Mouse (Mus musculus) olfactory bulb, adult 2 months (tissue): ENCODE data around the gene Rfx8. TPM values are rescaled to one million over a fixed set of nuclear protein-coding genes. Genes with fewer than 3 reads are reported as not detected.

ENCODE experiments used
- H3K27ac ChIP-seq: fragments of 200-500 bp; 2 replicates; pipeline ENCODE4 v1.5.1; 2012; ENCODE audit warnings: low read depth, low read length; ENCODE audit not compliant: insufficient read depth
- H3K4me1 ChIP-seq: fragments of 200-500 bp; 2 replicates; pipeline ENCODE4 v1.6.1; 2012; ENCODE audit warnings: low read length; ENCODE audit not compliant: control insufficient read depth, insufficient read depth
- H3K4me3 ChIP-seq: fragments of 200-500 bp; 2 replicates; pipeline ENCODE4 v1.5.1; 2012; ENCODE audit warnings: mild to moderate bottlenecking, low read depth, low read length, moderate library complexity; ENCODE audit not compliant: insufficient read depth
- CTCF ChIP-seq: fragments of 200-500 bp; IDR thresholded peaks from 2 replicates; pipeline ENCODE4 v1.5.1; 2012; ENCODE audit warnings: low read depth, mild to moderate bottlenecking, low read length, moderate library complexity; ENCODE audit not compliant: insufficient read depth
- POLR2A ChIP-seq: fragments of 200-500 bp; IDR thresholded peaks from 2 replicates; pipeline ENCODE4 v1.6.1; 2012; ENCODE audit warnings: mild to moderate bottlenecking, low read depth, low read length, moderate library complexity; ENCODE audit not compliant: insufficient read depth
- WGBS: fragments of 180-500 bp; shearing (Covaris S2); methylation state at CpG from one replicate; pipeline ENCODE4 v1.1.7; 2018; 5-methylcytosine and 5-hydroxymethylcytosine counted together
- polyA plus RNA-seq: library from polyadenylated mRNA; stranded (reverse); fragments of >200 nt; gene quantifications from 2 replicates; pipeline ENCODE4 v1.2.4, GENCODE M21; 2012; ENCODE audit warnings: low replicate concordance; ENCODE audit not compliant: missing spikeins, insufficient read depth, insufficient read length

The Rfx8 gene
- polyA plus RNA-seq, 1 experiment, result not detected

- peaks cover 8% of the 10 kb centered on the region for H3K4me1 ChIP-seq
- H3K27ac ChIP-seq, result no peak overlapping the region
- TF ChIP-seq POLR2A, result no peak
- no peak for TF ChIP-seq CTCF
- WGBS, result 80% methylated on average over 9 of the region's 9 CpGs
- no peak overlapping the region for H3K4me3 ChIP-seq
Measured at GRCm38 (mm10) chr1:39758244-39758643, 37.4 kb upstream of the Rfx8 start.

GRCm38 (mm10) chr1:39756952-39757351 lies 36.2 kb upstream of the Rfx8 start:
- TF ChIP-seq CTCF, result no peak
- TF ChIP-seq POLR2A, result no peak
- no peak overlapping the region for H3K27ac ChIP-seq
- peaks cover 8% of the 10 kb centered on the region for H3K4me1 ChIP-seq
- H3K4me3 ChIP-seq, result no peak overlapping the region
- WGBS, result 84% methylated on average over 11 of the region's 11 CpGs

GRCm38 (mm10) chr1:39754224-39754957 lies 33.6 kb upstream of the Rfx8 start:
- no peaks in the 10 kb centered on the region for H3K4me1 ChIP-seq
- WGBS, result 81% methylated on average over 13 of the region's 13 CpGs
- TF ChIP-seq POLR2A (no peak), CTCF (no peak)
- no peak overlapping the region for H3K4me3 ChIP-seq
- H3K27ac ChIP-seq, result no peak overlapping the region

- 88% methylated on average over 6 of the region's 6 CpGs for WGBS
- H3K4me1 ChIP-seq, result peaks cover under 1% of the 10 kb centered on the region; the same call in 1 of the 2 replicates
- TF ChIP-seq CTCF (no peak), POLR2A (no peak)
- H3K4me3 ChIP-seq, result no peak overlapping the region
- H3K27ac ChIP-seq, result no peak overlapping the region
Measured at GRCm38 (mm10) chr1:39751537-39751936, 30.7 kb upstream of the Rfx8 start.

GRCm38 (mm10) chr1:39749664-39750063 lies 28.9 kb upstream of the Rfx8 start:
- TF ChIP-seq POLR2A, result no peak
- TF ChIP-seq CTCF, result no peak
- WGBS, result 54% methylated on average over 3 of the region's 3 CpGs
- Histone ChIP-seq H3K27ac (no peak overlapping the region), H3K4me1 (peaks cover 3% of the 10 kb centered on the region), H3K4me3 (no peak overlapping the region)

- H3K4me3 ChIP-seq, result no peak overlapping the region
- no peak for TF ChIP-seq POLR2A
- TF ChIP-seq CTCF, result no peak
- H3K4me1 ChIP-seq, result peaks cover 4% of the 10 kb centered on the region
- H3K27ac ChIP-seq, result no peak overlapping the region
- WGBS, result 84% methylated on average over 1 of the region's 1 CpGs
Measured at GRCm38 (mm10) chr1:39749214-39749613, 28.4 kb upstream of the Rfx8 start.

GRCm38 (mm10) chr1:39748666-39749065 lies 27.9 kb upstream of the Rfx8 start:
- peaks cover 5% of the 10 kb centered on the region for H3K4me1 ChIP-seq
- H3K27ac ChIP-seq, result no peak overlapping the region
- whole genome bisulfite sequencing, result 91% methylated on average over 6 of the region's 6 CpGs
- H3K4me3 ChIP-seq, result no peak overlapping the region
- no peak for TF ChIP-seq CTCF
- no peak for TF ChIP-seq POLR2A

- Histone ChIP-seq H3K27ac (no peak overlapping the region), H3K4me1 (peaks cover 5% of the 10 kb centered on the region), H3K4me3 (no peak overlapping the region)
- 26% methylated on average over 7 of the region's 7 CpGs for WGBS
- TF ChIP-seq CTCF (no peak), POLR2A (no peak)
Measured at GRCm38 (mm10) chr1:39746464-39746863, 25.7 kb upstream of the Rfx8 start.

GRCm38 (mm10) chr1:39740948-39741347 lies 20.2 kb upstream of the Rfx8 start:
- 35% methylated on average over 7 of the region's 7 CpGs for WGBS
- Histone ChIP-seq H3K4me1 (peaks cover 12% of the 10 kb centered on the region), H3K27ac (no peak overlapping the region), H3K4me3 (no peak overlapping the region)
- no peak for TF ChIP-seq POLR2A
- TF ChIP-seq CTCF, result no peak

GRCm38 (mm10) chr1:39740002-39740401 lies 19.2 kb upstream of the Rfx8 start:
- no peak for TF ChIP-seq POLR2A
- no peak for TF ChIP-seq CTCF
- peaks cover 12% of the 10 kb centered on the region for H3K4me1 ChIP-seq
- no peak overlapping the region for H3K27ac ChIP-seq
- WGBS, result 86% methylated on average over 4 of the region's 4 CpGs
- H3K4me3 ChIP-seq, result no peak overlapping the region
